Mouse (Mus musculus) Muller cell, postnatal 12 days (primary cell): ENCODE measurements around the gene Tmco4.
A peak's percentile ranks its signal among the peaks of the same experiment; 100 is the strongest.

Experiments
- DNase-seq: peaks from one replicate; pipeline ENCODE4 v3.0.0-alpha.2; 2015; ENCODE audit errors: inconsistent ontology term

The Tmco4 gene

GRCm38 (mm10) chr4:139057291-139057690 lies 84.6 kb downstream of the Tmco4 start:
- no peak for DNase-seq

- no peak for DNase-seq
Observed at GRCm38 (mm10) chr4:139058029-139058428, 85.3 kb downstream of the Tmco4 start.

- DNase-seq: peak; percentile 54
Observed at GRCm38 (mm10) chr4:139059569-139059968, 86.9 kb downstream of the Tmco4 start.

GRCm38 (mm10) chr4:139064831-139065230 lies 92.1 kb downstream of the Tmco4 start:
- DNase-seq: no peak

GRCm38 (mm10) chr4:139068287-139068686 lies 95.6 kb downstream of the Tmco4 start:
- no peak for DNase-seq

GRCm38 (mm10) chr4:139074060-139074459 lies 101.4 kb downstream of the Tmco4 start:
- DNase-seq: no peak

DNA sequence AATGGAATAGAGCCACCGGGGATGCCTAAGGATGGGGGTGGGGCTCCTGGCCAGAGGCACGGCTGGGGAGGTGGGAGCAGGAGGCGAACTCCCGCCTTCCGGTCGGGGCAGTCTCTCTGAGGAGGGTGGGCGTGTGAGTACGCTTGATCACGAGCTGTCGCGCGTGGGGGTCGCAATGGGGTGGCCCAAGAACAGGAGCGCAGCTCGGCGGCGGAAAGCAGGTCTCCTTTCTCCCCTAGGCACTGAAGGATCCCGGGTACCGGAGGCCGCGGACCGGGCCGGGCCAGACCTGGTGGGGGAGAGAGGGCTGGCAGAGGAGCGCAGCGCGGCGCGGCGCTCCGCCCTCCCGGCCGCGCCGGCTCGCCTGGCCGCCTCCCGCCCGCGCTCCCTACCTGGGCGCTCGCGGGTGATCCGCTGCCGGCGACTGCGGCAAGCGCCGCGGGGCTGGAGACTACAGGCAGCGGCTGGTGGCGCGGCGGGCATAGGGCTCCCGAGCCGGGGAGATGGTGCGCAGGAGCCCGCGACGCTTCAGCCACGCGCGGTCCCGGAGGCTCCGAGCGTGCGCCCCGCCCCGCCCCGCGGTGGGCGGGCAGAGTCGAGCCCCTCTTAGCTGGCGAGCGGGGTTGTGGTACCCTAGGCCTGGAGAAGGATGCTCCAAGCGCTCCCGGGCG lies 102.5 kb downstream of the Tmco4 start, which contains the start of gene Htr6:
Htr6 (minus strand) TSS at position 530 of the 671 bp plus-strand sequence.
- DNase-seq: no peak

GRCm38 (mm10) chr4:139075915-139076314 lies 103.2 kb downstream of the Tmco4 start:
- no peak for DNase-seq

DNA sequence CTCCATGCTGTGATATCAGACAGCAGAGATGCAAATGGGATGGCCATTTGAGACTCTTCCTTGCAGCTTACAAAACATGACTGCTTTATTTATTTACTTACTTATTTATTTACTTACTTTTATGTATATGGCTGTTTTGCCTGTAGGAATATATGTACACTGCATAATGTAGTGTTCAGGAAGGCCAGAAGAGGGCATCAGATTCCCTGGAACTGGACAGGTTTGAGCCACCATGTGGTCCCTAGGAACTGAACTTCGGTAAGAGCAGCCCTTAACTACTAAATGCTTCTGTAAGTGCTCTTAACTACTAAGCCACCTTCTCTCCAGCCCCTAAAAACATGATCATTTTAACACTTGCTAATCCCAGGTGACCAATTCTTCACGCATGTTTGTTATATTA lies 105.6 kb downstream of the Tmco4 start:
- DNase-seq: no peak

DNA sequence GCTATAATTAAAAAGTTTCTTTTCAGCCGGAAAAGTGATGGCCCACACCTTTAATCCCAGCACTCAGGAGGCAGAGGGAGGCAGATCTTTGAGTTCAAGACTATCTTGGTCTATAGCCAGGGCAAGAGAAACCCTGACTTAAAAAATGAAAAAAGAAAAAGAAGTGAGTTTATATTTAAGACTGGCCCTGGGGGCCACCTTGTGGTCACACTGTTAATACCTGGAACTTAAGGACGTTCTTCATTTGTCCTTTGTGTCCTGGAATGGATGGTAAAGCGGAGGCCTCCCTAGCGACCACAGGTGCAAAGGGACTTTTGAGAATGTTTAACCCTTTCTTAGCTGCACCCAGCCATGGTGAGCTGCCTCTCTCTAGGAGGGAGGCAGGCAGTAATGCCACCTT lies 106.0 kb downstream of the Tmco4 start:
- DNase-seq: no peak

- DNase-seq: no peak
Observed at GRCm38 (mm10) chr4:139079439-139079838, 106.8 kb downstream of the Tmco4 start.

DNA sequence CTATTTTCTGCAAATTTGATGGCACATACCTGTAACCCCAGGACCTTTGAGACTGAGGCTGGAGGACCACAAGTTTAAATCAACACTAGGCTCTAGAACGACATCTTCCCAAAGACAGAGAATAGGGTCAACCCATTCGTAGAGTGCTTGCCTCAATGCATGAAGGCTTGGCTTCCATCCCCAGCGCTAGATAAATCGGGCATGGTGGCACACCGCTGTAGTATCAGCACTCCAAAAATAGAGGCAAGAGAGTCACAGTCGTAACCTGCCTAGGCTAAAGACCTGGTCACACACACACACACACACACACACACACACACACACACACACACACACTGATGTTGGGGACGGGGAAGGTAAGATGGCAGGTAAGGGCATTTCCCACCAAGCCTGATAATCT lies 107.6 kb downstream of the Tmco4 start:
- DNase-seq: no peak

GRCm38 (mm10) chr4:139081270-139081931 lies 108.7 kb downstream of the Tmco4 start:
- peak; percentile 66 for DNase-seq

GRCm38 (mm10) chr4:139082790-139083564 lies 110.3 kb downstream of the Tmco4 start:
- DNase-seq: no peak

GRCm38 (mm10) chr4:139085337-139085736 lies 112.6 kb downstream of the Tmco4 start:
- no peak for DNase-seq

GRCm38 (mm10) chr4:139086037-139086436 lies 113.3 kb downstream of the Tmco4 start:
- peak; percentile 81 for DNase-seq

DNA sequence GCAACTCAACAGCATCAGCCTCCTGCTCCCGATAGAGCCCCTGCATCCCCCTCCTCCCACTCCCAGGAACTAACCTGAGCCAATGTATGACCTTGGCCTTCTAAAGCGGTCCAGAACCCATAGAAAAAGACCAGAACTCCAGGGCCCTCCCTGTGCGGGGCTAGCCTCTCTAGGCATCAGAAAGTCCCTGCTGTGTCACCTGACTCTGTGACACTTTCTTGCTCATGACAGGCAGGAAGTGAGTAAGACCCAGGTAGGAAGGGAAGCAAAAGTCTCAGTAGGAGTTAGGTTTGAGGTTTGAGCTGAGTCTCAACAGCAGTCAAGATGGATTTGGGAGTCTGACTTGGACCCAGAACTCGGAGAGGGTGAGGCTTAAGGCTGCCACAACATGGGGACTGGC lies 114.3 kb downstream of the Tmco4 start:
- DNase-seq: no peak

DNA sequence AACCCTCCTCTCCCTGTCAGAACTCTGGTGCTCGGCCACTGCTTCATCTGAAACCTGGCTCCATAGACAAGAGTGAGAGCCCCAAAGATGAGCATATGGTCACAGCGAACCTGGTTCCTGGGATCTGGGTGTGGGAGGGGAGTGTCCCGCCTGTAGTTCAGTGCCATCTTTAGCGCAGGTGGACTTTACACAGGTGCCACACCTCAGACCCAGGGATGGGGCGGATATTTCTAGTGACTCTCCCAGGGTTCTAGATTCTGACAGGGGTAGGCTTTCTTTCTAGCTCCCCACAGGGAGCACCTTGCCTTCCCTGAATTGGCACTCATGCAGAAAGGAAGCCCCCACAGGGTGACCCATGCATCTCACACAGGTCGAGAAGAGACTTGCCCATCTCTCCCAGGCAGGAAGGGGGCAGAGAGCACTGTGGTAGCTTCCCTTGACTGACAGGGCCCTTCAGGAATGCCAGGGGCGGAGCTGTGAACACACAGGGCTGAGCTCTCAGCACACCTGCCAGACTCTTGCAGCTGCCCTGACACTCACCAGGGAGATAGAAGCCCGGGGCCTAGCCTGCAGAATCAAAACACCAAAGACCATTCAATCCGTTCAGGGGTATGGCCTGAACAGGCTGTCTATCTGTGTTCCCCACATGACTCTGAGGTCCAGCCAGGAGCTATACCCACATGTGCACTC lies 116.4 kb downstream of the Tmco4 start:
- DNase-seq: no peak

DNA sequence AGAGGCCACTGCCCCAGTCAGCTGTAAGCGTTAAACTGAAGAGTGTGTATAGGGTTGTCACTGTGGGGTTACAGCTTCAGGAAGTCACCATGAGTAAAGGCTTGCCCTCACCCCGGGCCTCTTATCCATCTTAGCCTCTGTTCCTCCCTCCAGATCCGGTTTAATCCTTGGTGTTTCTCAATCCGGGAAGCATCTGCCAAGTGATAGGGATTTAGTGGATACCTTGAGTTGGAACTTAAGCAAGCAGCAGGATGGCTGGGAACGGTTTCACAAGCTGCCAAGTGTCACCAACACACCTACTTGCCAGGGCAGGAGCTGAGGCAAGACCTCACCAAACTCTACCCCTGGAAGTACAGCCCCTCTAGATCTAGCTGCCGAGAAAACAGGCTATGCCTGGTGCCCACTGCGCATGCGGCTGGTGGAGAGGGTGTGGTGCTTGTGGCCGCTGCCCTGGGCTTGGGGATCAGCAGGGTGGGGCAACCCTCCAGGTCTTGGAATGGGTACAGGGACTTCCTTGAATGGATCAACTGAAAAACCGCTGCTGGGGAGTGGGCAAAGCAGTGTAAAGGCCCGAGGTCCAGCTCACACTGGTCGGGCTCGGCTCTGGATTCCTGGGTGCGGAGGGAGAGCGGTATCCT lies 117.7 kb downstream of the Tmco4 start:
- DNase-seq: no peak

DNA sequence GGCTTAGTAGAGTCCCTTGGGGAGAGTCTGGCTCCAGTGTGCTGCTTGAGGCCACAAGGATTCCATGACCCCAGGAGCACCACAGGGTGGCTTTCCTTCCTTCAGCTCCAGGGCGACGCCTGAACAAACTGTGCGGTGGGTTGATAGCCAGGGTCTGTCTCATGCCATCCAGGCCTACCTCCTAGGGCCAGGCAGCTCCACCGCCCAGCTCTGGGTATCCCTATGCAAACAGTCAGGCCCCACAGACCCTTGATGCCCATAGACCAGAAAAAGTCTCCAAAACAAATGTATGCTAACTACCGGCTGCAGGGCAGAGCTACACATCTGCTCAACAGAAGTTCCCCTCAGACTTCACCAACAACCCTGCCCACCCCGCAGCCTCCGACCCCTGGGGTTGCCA lies 118.4 kb downstream of the Tmco4 start:
- no peak for DNase-seq
